Mouse (Mus musculus) heart, embryonic 14.5 days (tissue): ENCODE measurements around the gene Sgtb. TPM values are rescaled to one million over a fixed set of nuclear protein-coding genes. Genes with fewer than 3 reads are reported as not detected.

ENCODE experiments used
- ATAC-seq: fragments of 200-750 bp; cut with Nextera tagmentation; 2 replicates; pipeline ENCODE4 v1.8.0; 2017; ENCODE audit warnings: low read depth, moderate TSS enrichment; ENCODE audit not compliant: insufficient number of reproducible peaks, insufficient read depth, low FRiP score
- H3K27ac ChIP-seq, 2 experiments: fragments of 200-500 bp in 1 of 2; fragments of 300-500 bp in 1 of 2; sonication (generic) in 1 of 2; replicated peaks in 1 of 2; 2 replicates each; pipeline ENCODE4 v1.5.1; 2012 to 2014; ENCODE audit warnings: low read depth in 2 of 2, low read length in 2 of 2, control low read depth in 1 of 2, mild to moderate bottlenecking in 1 of 2, mixed read lengths in 1 of 2; ENCODE audit not compliant: control insufficient read depth in 1 of 2, insufficient read depth in 1 of 2
- H3K27me3 ChIP-seq: fragments of 300-500 bp; sonication (generic); 2 replicates; pipeline ENCODE4 v1.6.1; 2014; ENCODE audit warnings: mild to moderate bottlenecking, low read length, control low read depth; ENCODE audit not compliant: control insufficient read depth, insufficient read depth
- H3K36me3 ChIP-seq: fragments of 300-500 bp; sonication (generic); 2 replicates; pipeline ENCODE4 v1.6.1; 2014; ENCODE audit warnings: mild to moderate bottlenecking, control low read depth, low read length, mixed read lengths; ENCODE audit not compliant: control insufficient read depth, insufficient read depth
- H3K4me1 ChIP-seq, 2 experiments: fragments of 200-500 bp in 1 of 2; fragments of 300-500 bp in 1 of 2; sonication (generic) in 1 of 2; 2 replicates each; pipeline ENCODE4 v1.6.1; 2012 to 2014; ENCODE audit warnings: low read length in 2 of 2, control low read depth in 1 of 2, mixed read lengths in 1 of 2; ENCODE audit not compliant: control insufficient read depth in 2 of 2, insufficient read depth in 2 of 2
- H3K4me2 ChIP-seq: fragments of 300-500 bp; sonication (generic); 2 replicates; pipeline ENCODE4 v1.6.1; 2014; ENCODE audit warnings: mild to moderate bottlenecking, low read length
- H3K4me3 ChIP-seq, 2 experiments: fragments of 200-500 bp in 1 of 2; fragments of 300-500 bp in 1 of 2; sonication (generic) in 1 of 2; 2 replicates each; pipeline ENCODE4 v1.5.1; 2012 to 2014; ENCODE audit warnings: low read length in 2 of 2, mild to moderate bottlenecking in 2 of 2, control low read depth in 1 of 2, low read depth in 1 of 2, moderate library complexity in 1 of 2; ENCODE audit not compliant: control insufficient read depth in 1 of 2, insufficient read depth in 1 of 2
- H3K9ac ChIP-seq: fragments of 300-500 bp; sonication (generic); 2 replicates; pipeline ENCODE4 v1.6.1; 2014; ENCODE audit warnings: mild to moderate bottlenecking, low read length
- H3K9me3 ChIP-seq: fragments of 300-500 bp; sonication (generic); 2 replicates; pipeline ENCODE4 v1.6.1; 2016; ENCODE audit warnings: low read length, control low read depth; ENCODE audit not compliant: control insufficient read depth
- WGBS: fragments of 180-500 bp; shearing (Covaris S2); extraction: QIAGEN DNeasy Blood & Tissue Kit; methylation state at CpG from one replicate; pipeline ENCODE4 v1.1.7; 2014; 5-methylcytosine and 5-hydroxymethylcytosine counted together
- polyA plus RNA-seq: library from polyadenylated mRNA; unstranded; fragments of >200 nt; fragmentation: Nextera tagmentation; extraction: Ambion mirVana; gene quantifications from 2 replicates; pipeline ENCODE4 v1.2.1, GENCODE M21; 2014

Gene Sgtb
- polyA plus RNA-seq: 2.2 and 2.9 TPM in 2 replicates

GRCm38 (mm10) chr13:104109288-104109815, at the start of gene Sgtb, which contains the start of gene Nln:
TSS of gene Sgtb (plus strand) at chr13:104109741.
TSS of gene Nln (minus strand) at chr13:104109614.
- Histone ChIP-seq H3K9ac (peak within 1 kb of the TSS; percentile 76), H3K9me3 (no peaks in the 10 kb centered on the region), H3K4me2 (peak within 1 kb of the TSS; percentile 86), H3K4me3 (peak within 1 kb of the TSS; percentile 75 to 76), H3K36me3 (no peaks in the 10 kb centered on the region), H3K4me1 (peaks cover 2 to 4% of the 10 kb centered on the region in 2 experiments; a peak in 2 of 4 replicates), H3K27ac (peak within 1 kb of the TSS; percentile 42 to 63; a peak in 3 of 4 replicates), H3K27me3 (0 out of 2 replicates have a peak, but pooled peaks cover 4% of the 10 kb centered on the region)
- under 1% methylated on average over 40 of the region's 44 CpGs for WGBS
- peak; percentile 98 for ATAC-seq

DNA sequence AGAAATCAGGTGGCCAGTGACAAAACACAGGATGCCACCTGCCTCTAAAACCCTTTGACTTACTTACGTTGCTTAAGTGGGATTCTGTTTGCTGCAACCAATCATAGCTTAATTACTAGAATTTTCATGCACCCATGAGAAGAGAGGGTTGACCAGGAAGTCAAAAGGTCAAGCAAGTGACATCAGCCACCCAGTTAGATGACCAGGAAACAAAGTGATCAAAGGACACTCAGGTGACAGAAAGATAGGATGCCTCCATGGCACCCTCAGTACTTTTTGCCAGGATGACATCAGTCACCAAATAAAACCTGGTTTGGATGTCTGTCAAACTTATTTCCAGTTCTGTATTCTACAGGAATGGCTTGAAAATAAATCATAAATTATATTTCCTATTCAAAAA, 49.3 kb upstream of the Sgtb start:
- peaks cover 2 to 15% of the 10 kb centered on the region in 2 experiments; a peak in 3 of 4 replicates for H3K4me1 ChIP-seq
- H3K9me3 ChIP-seq: no peaks in the 10 kb centered on the region
- WGBS: 69% methylated on average over 1 of the region's 1 CpGs
- no peaks in the 10 kb centered on the region for H3K27me3 ChIP-seq
- no peak overlapping the region for H3K27ac ChIP-seq
- ATAC-seq: no peak
- no peak overlapping the region for H3K9ac ChIP-seq
- peaks cover 34% of the 10 kb centered on the region for H3K36me3 ChIP-seq
- no peak overlapping the region for H3K4me2 ChIP-seq
- H3K4me3 ChIP-seq: no peak overlapping the region

DNA sequence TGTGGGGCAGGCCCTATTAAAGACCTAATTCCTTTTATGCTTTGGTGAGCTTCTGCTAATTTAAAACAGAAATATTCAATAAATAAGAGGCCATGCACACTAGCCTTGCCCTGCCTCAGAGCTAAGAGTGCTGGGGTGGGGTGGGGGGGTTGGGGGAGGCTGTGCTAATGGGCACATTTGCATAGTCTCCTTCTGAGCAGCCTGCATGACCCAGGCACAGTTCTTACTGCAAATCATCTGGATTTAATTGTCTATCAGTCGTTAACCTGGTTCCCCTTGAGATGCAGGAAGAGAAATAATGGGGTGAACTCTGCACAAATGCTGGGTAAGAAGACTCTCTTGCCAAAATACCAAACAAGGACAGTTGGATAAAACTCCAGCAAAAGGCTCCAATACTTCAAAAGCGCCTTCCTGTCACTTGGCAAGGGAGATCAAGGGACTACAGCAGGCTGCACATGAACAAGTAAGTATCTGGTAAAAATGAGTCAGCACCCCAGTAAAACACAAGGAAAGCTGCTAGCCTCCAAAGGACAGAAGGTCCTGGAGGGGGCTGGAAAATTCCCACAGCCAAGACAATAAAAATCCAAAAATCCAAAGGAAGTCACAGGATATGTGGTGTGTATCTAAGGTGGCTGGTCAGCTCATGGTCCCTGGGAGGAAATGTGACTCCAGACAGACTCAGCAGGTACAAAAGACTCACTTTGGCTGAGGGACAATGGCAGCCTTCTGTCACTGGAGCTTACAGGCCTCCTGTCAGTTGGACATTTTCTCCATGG, 47.4 kb upstream of the Sgtb start:
- H3K27ac ChIP-seq: no peak overlapping the region
- H3K27me3 ChIP-seq: no peaks in the 10 kb centered on the region
- no peak overlapping the region for H3K9ac ChIP-seq
- no peak overlapping the region for H3K4me3 ChIP-seq
- 62% methylated on average over 2 of the region's 2 CpGs for WGBS
- H3K4me2 ChIP-seq: no peak overlapping the region
- H3K36me3 ChIP-seq: peaks cover 22% of the 10 kb centered on the region
- no peaks in the 10 kb centered on the region for H3K9me3 ChIP-seq
- no peak for ATAC-seq
- peaks cover 2 to 15% of the 10 kb centered on the region in 2 experiments; a peak in 3 of 4 replicates for H3K4me1 ChIP-seq

GRCm38 (mm10) chr13:104063061-104063460, 46.5 kb upstream of the Sgtb start:
- Histone ChIP-seq H3K4me3 (no peak overlapping the region), H3K27me3 (no peaks in the 10 kb centered on the region), H3K36me3 (peaks cover 24% of the 10 kb centered on the region), H3K27ac (0 out of 4 replicates have a peak overlapping the region, but pooled peaks of 1 of the 2 experiments have one; percentile 1), H3K4me2 (no peak overlapping the region), H3K9me3 (no peaks in the 10 kb centered on the region), H3K9ac (no peak overlapping the region), H3K4me1 (peaks cover 2 to 15% of the 10 kb centered on the region in 2 experiments; a peak in 3 of 4 replicates)
- no peak for ATAC-seq
- WGBS: 79% methylated on average over 9 of the region's 9 CpGs

GRCm38 (mm10) chr13:104065649-104066347, 43.7 kb upstream of the Sgtb start:
- peaks cover 6 to 10% of the 10 kb centered on the region in 2 experiments for H3K4me1 ChIP-seq
- no peaks in the 10 kb centered on the region for H3K27me3 ChIP-seq
- H3K4me3 ChIP-seq: no peak overlapping the region
- no peak overlapping the region for H3K27ac ChIP-seq
- WGBS: 65% methylated on average over 2 of the region's 2 CpGs
- H3K9ac ChIP-seq: no peak overlapping the region
- H3K9me3 ChIP-seq: no peaks in the 10 kb centered on the region
- peaks cover 27% of the 10 kb centered on the region for H3K36me3 ChIP-seq
- ATAC-seq: no peak
- H3K4me2 ChIP-seq: no peak overlapping the region

GRCm38 (mm10) chr13:104069216-104069615, 40.3 kb upstream of the Sgtb start:
- no peak for ATAC-seq
- Histone ChIP-seq H3K9ac (no peak overlapping the region), H3K27ac (no peak overlapping the region), H3K27me3 (no peaks in the 10 kb centered on the region), H3K9me3 (no peaks in the 10 kb centered on the region), H3K4me3 (no peak overlapping the region), H3K4me2 (no peak overlapping the region), H3K4me1 (peaks cover 8 to 9% of the 10 kb centered on the region in 2 experiments; a peak in 3 of 4 replicates), H3K36me3 (peaks cover 38% of the 10 kb centered on the region)
- WGBS: 80% methylated on average over 11 of the region's 11 CpGs

GRCm38 (mm10) chr13:104070703-104071102, 38.8 kb upstream of the Sgtb start:
- no peak overlapping the region for H3K9ac ChIP-seq
- peaks cover 34% of the 10 kb centered on the region for H3K36me3 ChIP-seq
- ATAC-seq: no peak
- no peaks in the 10 kb centered on the region for H3K27me3 ChIP-seq
- no peaks in the 10 kb centered on the region for H3K9me3 ChIP-seq
- H3K4me3 ChIP-seq: no peak overlapping the region
- peaks cover 8 to 13% of the 10 kb centered on the region in 2 experiments for H3K4me1 ChIP-seq
- H3K4me2 ChIP-seq: no peak overlapping the region
- WGBS: 66% methylated on average over 3 of the region's 3 CpGs
- H3K27ac ChIP-seq: peak overlapping the region in 1 of 2 experiments; percentile 51; a peak in 3 of 4 replicates
